Mouse (Mus musculus) cortical plate, adult 2 months (tissue): ENCODE results near the gene Ski.

Experiments
- CTCF ChIP-seq: fragments of 200-500 bp; IDR thresholded peaks from 2 replicates; pipeline ENCODE4 v1.5.1; 2011; ENCODE audit warnings: mild to moderate bottlenecking, control low read depth, low read length; ENCODE audit not compliant: insufficient read depth; ENCODE audit errors: extremely low read depth
- POLR2A ChIP-seq: fragments of 200-500 bp; IDR thresholded peaks from 2 replicates; pipeline ENCODE4 v1.6.1; 2011; ENCODE audit warnings: mild to moderate bottlenecking, low read length, control low read depth; ENCODE audit not compliant: insufficient read depth; ENCODE audit errors: extremely low read depth

GRCm38 (mm10) chr4:155120038-155120437 is 102.4 kb downstream of the Ski start:
- TF ChIP-seq POLR2A = no peak
- no peak for TF ChIP-seq CTCF
